Mouse (Mus musculus) fat pad, adult 2 months (tissue): ENCODE data around the gene Pold2.
"Not testable (repeated sequence)": the region's sequence is repeated elsewhere in the genome, so short reads cannot be mapped to it uniquely, and the experiment has no call there.

Source experiments
- DNase-seq: peaks from one replicate; pipeline ENCODE4 v3.0.0-alpha.2; 2011; ENCODE audit warnings: low read depth, low spot score; ENCODE audit errors: extremely low read depth

Gene Pold2

DNA sequence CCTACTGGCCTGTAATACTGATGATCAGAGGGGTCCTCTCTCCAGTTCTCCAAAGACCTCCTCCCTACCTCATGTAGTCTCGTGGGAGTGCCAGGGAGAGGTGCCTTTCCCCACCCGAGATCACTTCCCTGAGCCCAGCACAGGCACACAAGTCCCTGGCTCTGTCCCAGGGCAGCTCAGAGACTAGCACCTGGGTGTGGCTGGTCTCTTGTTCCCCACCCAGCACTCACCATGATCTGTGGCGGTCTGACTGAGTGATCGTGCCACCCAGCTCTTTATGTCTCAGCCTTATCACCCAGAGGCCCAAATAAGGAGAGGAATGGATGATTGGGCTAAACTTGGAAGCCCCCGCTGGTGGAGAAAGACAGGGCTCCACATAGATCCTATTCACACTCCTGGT is 20.4 kb upstream of the Pold2 start, which contains the start of gene Myl7:
Gene Myl7 (minus strand): TSS at position 252 of the 400 bp plus-strand sequence.
- no peak for DNase-seq

DNA sequence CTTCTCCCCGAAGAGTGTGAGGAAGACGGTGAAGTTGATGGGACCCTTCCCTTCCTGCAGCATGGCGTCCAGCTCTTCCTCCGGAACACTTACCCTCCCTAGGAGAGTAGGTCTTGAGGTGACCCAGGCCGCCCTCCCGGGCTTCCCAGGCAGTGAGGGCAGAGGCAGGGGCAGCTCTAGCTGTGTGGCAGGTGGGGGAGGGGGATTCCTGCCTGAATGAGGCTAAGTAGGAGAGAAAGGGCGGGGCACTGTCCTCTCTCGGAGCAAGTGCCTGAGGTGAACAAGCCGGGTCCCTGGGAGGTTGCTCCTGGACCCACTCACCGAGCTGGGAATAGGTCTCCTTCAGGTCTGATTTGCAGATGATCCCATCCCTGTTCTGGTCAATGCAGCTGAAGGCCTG is 19.7 kb upstream of the Pold2 start:
- DNase-seq: no peak

DNA sequence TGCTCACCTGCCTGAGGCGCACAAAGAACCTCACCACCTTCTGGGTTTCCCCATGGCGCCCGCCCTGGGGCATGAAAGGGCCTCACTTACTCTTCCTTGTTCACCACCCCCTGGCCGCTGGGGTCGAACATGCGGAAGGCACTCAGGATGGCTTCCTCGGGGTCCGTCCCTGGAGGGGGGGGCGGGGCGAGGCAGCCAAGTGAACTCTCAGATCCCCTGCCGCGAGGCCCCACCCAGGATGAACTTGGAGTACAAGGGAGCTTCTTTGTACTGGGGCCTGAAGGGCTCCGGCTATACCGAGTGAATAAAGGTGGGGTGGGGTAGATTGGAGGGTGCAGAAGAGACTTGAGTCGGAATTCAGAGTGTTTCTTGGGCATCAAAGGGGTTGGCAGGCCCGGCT is 19.1 kb upstream of the Pold2 start:
- no peak for DNase-seq

DNA sequence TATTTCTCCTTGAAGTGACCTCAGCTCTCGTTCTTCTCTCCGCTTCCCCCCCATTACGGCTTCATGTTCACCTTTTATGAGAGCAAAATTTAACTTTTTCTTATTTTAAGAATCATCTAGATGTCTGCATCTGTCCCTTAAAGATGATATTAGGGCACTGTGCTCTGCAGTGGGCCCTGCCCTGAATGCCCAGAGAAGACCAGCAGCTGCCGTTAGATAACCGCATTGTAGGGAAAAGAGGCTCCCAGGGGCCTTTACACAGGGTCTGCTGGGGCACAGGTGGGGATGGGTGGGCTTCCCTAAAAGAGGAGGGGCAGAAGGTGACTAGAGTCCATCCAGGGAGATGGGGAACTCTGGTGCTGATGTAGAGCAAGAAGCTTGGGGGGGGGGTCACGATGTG is 15.7 kb upstream of the Pold2 start:
- no peak for DNase-seq

DNA sequence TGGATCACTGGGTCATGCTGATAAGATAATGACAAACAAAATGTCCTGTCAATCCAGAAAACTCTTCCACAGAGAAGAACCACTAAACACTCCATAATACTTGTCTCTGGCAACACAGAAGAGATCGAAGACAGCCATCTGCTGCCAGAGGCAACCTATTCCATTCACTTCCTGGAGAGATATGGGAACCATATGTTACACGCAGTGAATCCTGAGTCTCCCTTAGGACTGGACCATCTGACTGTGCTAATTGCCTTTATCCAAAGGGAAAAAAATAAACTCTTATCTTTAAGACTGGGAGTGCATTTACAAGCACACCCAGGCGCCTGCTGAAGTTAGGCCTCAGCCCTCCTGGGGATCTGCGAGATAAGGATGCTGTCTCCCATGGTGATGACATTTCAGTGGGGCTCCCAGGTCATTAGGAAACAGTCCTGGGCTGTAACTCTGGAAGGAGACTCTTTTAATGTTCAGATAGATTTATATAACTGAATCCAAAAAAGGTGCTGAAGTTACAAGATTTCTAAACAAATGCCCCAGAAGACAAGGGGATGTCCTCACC is 14.8 kb upstream of the Pold2 start:
- DNase-seq: no peak

DNA sequence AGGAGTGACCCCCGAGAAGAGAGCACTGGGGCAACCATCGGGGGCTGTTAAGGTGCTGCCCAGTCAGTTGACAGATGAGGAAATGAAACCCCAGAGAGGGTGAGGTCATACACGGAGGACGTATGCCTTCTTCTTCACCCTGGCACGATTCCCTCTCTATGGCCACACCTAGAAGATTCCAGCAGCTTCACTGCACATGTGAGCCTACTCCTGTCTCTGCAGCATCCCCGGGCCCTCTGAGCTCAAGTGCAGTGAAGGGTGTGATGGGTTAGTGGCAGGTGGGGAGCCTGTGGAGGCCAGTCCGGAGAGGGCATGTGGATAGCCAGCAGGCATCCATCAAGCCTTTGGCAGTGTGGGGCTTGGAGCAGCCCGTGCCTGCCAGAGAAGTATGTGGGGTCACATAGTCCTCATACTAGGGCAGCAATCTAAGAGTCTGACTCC is 14.1 kb upstream of the Pold2 start:
- DNase-seq: no peak

DNA sequence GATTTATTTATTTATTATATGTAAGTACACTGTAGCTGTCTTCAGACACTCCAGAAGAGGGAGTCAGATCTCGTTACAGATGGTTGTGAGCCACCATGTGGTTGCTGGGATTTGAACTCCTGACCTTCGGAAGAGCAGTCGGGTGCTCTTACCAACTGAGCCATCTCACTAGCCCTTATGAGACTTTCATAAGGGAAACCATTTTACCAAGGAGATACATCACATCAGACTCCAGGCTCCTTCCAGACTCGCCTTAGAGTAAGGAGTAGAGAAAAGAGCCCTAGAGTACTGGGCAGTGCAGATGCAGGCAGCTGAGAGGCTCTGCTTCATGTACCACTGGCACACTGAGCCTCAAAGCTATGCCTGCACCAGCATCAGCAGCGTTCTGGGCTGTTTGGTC is 10.5 kb upstream of the Pold2 start:
- not testable (repeated sequence) for DNase-seq

DNA sequence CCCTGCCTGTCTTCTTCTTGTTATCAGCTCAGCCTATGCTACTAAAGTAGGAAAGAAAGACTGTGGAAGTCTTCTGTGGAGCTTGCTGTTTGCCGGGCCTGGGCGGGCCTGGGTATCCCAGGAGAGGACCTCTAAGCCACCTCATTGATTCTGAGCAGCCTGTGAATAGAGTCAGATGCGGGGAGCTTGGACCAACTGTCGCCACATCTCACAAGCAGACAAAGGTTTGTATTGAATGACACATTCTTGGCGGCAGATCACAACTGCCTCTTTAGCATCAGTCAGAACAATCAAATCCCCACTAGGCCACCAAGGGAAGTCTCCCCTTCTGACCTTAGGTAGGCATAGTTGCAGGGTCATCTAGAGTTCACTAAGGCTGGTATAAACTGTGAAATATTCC is 9.2 kb upstream of the Pold2 start:
- no peak for DNase-seq

DNA sequence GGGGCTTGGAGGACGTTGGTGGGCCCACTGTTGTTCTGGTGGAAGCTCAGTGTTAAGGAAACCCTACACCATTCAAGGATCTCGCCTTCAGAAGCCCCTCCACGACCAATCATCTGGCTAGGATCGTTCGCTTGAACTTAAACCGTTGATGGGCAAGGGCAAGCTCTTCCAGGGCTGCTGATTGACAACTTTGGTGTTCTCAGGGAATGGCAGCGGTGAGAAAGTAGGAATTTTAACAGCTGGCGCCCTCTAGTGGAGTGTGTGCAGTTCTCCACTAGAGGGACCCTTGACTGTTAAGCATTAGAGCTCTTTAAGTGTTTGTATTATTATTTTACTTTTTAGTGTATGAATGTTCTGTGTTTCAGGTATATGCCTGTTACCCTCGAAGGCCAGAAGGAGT is 8.1 kb upstream of the Pold2 start:
- DNase-seq: no peak

DNA sequence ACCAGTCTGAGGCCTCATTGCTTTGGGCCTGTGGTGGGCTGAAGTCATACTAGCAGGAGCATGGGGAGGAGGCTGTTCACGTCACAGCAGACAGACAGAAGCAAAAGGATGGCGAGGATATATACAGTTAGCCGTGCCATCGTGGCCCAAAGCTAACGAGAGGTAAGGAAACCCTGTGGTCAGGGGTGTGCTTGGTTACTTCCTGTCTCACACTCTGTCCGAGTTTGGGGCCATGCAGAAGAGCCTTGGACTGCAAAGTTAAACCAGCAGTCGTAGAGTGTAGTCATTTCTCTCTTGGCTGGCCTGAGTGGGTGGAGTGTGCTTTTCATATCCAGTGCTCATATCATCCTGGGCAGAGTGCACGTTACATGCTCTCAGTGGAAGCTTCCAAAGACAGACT is 4.4 kb upstream of the Pold2 start:
- DNase-seq: no peak

DNA sequence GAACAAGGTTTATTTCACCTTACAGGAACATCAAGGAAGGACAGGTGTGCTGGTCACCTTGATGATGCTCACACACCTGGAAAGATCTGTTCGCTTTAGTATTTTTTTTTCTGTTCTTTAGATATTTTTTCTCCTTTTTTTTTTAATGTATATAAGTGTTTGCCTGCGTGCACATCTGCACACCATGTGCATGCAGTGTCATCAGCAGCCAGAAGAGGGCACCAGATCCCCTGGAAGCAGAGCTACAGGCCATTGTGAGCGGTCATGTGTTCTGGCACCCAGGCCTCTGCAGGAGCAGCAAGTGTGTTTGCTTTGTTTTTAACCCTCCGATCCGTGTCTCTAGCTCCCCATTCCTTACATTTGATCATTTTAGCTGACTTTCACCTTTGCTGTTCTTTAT is 1.8 kb upstream of the Pold2 start:
- no peak for DNase-seq

DNA sequence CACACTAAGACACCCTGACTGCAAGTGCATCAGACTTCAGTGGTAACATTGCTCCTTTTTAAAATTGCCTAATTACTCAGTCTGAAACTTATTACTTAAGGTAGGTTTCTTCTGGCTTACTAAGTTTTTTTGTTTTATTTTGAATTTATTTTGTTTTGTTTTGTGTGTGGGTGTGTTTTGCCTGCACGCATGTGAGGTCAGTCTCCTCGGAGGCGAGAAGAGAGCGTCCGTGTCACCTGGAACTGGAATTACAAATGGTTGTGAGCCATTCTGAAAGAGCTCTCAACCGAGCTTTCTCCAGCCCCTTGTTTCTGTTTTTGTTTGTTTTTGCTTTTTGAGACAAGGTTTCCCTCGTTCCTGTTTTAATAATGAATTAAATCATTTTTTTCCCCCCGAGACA is 569 bp upstream of the Pold2 start:
- no peak for DNase-seq

DNA sequence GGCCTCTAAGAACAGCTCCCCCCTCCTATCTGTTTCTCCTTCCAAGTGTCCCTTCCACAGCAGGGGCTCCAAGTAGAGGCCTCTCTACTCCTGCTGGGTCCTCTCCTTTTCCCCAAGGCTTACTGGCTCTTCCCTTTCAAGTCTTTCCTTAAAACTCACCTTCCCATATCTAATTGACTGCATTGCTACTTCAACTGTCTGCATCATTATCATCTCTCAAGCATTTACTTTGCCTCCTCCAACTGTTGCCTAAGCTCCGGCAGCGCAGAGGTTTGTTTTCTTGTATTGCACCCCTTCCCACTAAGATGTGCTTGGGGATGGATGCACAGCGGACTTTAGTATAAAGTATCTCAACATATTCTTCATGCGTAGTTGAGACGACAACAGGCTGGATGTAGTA is 671 bp downstream of the Pold2 start:
- DNase-seq: no peak

DNA sequence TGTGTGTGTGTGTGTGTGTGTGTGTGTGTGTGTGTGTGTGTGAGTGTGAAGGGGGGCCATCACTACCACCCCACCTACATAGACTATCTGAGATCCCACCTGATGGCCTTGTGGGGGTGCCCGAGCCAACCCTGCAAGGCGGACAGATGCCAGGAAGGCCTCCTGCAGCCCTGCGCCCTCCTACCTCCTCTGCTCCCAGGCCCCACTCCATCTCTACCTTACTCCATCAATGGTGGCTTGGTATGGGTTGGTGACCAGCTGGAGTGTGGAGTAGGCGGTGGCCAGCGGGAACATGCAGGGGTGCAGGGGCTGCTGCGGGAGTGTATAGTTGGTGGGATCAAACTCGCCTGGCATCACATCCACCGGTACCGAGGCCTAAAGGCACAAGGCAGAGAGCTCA is 4.9 kb downstream of the Pold2 start:
- no peak for DNase-seq

DNA sequence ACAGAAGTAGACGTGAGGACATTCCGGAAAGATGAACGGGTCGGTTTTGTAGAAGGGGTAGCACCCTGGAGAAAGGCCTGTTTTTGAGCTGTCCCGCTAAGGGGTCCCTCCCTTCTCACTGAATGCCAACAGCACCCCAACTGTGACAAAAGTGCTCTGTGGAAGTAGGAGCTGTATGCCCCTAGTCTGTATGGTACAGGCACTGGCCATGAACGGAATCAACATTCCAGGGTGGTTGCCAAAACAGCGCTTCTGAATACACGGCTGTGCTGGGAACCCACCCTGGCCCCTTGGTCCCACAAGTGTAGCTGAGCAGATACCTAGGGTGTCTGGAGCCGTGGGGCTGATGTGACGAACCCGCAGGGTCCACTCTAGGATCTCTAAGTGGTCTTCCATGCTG is 5.4 kb downstream of the Pold2 start:
- no peak for DNase-seq

DNA sequence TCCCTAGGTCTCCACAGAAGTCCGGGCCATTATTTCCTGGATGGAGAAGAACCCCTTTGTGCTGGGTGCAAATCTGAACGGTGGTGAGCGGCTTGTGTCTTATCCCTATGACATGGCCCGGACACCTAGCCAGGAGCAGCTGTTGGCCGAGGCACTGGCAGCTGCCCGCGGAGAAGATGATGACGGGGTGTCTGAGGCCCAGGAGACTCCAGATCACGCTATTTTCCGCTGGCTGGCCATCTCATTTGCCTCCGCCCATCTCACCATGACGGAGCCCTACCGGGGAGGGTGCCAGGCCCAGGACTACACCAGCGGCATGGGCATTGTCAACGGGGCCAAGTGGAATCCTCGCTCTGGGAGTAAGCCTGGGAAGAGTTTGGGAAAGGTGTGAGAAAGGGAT is 8.0 kb downstream of the Pold2 start:
- no peak for DNase-seq

DNA sequence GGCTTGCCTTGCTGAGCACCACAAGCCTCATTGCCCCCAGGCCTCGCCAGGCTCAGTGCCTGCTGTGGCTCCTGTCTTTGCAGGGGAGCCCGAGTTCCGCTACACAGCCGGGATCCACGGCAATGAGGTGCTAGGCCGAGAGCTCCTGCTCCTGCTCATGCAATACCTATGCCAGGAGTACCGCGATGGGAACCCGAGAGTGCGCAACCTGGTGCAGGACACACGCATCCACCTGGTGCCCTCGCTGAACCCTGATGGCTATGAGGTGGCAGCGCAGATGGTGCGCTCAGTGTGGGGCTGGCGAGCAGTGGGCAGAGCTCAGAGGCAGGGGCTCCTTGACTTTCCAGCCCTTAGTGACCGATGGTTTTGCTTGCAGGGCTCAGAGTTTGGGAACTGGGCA is 8.8 kb downstream of the Pold2 start:
- DNase-seq: no peak

DNA sequence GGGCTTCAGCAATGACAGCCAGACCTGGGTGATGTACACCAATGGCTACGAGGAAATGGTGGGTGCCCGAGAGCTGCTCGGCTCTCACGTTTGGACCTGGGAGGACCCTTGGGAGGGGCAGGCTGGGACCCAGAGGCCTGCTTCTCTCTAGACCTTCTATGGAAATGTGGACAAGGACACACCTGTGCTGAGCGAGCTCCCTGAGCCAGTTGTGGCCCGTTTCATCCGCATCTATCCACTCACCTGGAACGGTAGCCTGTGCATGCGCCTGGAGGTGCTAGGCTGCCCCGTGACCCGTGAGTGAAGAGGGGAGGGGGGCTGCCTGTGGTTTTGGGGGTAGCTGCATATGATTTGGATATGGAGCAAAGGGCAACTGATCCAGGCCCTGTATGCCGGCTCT is 9.8 kb downstream of the Pold2 start:
- no peak for DNase-seq

DNA sequence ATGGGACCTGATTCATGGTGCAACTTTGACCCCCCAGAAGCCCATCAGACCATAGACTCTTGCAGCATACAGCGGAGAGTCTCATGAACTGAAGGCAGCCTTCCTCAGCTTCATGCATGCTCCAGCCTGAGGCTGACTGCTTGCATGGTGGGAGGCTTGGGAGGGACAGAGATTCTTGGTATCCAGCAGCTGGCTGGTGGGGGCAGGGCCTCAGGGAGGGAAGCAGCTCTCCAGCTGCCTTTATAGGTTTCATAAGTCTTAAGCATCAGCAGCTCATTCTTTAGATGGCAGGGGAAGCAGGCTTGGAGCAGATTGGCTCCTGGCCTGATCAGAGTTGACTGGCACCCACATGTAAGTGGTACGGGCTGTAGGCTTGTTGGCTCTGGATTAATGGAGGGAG is 10.9 kb downstream of the Pold2 start:
- no peak for DNase-seq

DNA sequence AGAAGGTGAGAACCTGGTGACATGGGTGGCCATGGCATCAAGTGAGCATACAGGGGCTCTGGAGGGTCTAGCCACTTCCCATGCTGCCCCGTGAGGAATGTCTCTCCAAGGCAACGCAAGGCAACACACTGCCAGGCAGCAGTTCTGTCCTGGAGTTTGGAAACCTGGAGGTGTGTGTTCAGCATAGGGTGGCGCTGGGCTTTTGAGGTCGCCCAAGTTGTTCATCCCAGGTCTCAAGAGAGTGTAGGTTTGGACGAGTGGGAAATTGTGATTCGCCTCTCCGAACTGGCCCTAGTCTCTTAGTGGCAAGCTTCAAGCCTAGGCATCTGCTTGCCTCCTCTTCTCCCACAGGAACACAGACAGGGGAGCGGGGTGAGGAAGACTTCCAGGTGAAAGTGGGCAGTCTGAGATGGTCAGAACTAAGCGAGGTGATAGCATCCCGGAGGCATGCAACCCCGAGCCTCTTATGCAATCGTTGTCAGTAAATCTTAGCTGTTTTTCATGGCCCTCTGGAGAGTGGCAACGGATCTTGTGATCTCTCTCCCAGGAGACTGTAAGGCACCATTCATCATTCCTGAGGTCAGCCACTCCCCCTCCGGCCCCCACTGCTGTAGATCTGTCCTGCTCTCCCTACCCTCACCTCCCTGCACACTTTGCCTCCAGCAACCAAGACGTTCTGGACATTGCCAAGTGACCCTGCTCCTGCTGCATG is 15.5 kb downstream of the Pold2 start:
- DNase-seq: no peak

DNA sequence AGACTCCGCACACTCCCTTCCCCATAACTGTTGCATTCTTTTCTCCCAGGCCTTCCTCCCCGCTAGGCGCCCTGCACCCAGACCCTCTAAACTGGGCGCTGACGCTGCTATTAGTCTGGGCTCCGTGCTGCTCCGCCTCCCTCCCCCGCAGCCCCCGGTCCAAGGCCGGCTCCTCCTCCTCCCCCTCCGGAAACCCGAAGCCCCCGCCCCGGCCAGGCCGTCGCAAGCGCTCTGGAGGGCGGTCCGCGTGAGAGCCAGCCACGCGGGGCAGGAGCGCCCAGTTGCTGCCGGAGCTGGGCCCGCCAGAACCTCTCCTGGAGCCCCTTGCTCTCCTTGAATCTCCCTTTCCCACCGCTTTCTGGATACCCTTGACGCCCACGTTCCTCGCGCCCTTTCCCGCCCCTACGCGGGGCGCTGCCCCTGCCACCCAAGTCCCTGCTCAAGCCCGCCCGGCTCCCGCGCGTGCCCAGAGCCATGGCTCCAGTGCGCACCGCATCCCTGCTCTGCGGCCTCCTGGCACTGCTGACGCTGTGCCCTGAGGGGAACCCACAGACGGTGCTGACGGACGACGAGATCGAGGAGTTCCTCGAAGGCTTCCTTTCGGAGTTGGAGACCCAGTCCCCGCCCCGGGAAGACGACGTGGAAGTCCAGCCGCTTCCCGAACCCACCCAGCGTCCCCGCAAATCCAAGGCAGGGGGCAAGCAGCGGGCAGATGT is 16.3 kb downstream of the Pold2 start, which contains the start of gene Aebp1:
Gene Aebp1 (plus strand): TSS at position 270 of the 716 bp plus-strand sequence.
- no peak for DNase-seq

DNA sequence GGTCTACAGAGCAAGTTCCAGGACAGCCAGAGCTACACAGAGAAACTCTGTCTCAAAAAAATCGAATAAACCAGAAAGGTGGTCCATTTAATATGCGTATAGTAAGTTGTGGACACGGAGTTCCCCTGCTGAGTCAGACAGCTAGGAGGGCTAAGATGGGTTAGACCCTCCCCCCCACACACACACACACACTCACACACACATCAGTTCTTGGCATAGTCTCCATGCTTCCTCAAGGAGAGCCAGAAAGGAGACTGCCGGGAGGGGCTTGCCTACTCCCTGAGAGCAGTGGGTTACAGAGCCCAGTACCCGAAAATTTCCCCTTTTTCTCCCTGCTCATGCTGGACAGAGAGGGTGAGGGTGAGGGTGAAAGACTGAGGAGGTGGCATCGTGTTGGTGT is 17.5 kb downstream of the Pold2 start:
- DNase-seq: no peak
